Mouse (Mus musculus): ENCODE measurements around the gene Glis2.

The Glis2 gene

DNA sequence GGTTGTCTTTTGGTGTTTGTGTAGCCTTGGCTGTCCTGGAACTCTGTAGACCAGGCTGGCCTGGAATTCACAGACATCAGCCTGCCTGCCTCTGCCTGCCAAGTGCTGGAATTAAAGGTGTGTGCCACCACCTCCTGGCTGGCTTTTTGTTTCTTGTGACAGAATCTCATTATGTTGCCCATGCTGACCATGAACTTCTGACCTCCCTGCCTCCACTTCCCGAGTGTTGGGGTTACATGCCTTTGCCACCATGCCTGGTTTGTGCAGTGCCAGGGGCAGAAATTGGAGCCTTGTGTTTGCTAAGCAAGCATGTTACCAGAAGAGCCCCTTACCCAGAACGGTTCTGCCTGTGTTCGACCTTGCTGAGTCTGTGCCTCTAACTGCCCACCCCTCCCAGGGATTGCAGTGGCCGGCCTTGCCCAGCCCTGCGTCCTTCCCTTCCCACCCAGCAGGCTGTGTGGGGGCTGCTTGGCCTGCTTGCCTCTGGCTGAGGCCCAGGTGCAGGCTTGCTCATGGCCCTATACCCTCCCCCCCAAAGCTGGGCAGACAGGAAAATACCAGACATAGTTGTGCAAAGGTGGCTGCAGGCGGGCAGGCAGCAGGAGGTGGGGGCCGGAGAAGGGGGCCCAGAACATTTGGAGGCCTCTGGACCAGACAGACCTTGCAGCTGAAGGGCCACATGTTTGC, 8.4 kb downstream of the Glis2 start:
- DNase-seq (ENCODE audit: extremely low spot score, low spot score): no peak

DNA sequence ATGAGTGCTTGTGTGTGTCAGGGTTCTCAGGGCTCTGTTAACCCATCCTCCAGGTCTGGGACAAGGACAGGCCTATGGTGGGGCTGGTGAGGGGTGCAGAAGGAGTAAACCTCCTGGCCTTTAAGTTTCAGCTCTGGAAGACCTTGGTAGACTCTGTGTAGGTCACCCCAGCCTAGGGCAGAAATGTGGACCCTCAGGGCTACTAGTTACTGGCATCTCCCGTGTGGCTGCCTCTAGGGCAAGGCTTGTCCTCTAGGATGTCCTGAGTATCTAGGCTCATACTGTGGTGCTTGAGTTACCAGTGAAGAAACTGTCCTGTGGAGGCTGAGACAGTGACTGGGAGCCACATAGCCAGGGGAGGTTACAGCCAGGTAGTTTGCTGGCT, 8.9 kb downstream of the Glis2 start:
- no peak for DNase-seq (ENCODE audit: extremely low spot score, low spot score)

GRCm38 (mm10) chr16:4604293-4604837, 9.9 kb downstream of the Glis2 start:
- no peak for DNase-seq (ENCODE audit: extremely low spot score, low spot score)

DNA sequence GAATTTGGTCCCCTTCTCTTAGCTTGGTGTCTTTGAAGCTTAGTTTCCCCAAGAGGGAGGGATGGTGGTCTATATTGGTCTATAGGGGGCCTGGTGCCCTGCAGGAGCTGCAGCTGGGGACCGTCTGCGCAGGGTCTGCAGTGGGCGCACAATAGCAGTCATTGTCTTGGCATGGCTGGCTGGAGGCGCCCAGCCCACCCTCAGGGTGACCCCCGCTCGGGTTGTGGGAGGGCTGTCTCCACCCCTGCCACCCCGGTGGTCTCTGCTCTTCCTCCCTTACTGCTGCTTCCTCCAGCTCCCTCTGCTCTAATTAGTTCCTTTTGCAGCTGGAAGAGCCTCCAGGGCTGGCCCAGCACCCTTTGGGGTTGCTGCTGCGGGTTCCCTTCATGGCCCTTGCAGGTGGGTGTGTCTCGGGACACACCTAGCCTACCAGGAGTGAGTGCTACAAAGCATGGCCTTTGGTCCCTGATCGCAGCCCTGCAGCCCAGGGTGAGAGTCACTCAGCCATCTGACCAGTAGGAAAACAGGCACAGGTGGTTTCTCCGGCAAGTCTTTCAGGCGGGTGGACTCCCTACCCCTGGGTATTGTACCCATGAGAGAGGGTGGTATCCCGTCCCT, 11.1 kb downstream of the Glis2 start:
- DNase-seq (ENCODE audit: extremely low spot score, low spot score): no peak

DNA sequence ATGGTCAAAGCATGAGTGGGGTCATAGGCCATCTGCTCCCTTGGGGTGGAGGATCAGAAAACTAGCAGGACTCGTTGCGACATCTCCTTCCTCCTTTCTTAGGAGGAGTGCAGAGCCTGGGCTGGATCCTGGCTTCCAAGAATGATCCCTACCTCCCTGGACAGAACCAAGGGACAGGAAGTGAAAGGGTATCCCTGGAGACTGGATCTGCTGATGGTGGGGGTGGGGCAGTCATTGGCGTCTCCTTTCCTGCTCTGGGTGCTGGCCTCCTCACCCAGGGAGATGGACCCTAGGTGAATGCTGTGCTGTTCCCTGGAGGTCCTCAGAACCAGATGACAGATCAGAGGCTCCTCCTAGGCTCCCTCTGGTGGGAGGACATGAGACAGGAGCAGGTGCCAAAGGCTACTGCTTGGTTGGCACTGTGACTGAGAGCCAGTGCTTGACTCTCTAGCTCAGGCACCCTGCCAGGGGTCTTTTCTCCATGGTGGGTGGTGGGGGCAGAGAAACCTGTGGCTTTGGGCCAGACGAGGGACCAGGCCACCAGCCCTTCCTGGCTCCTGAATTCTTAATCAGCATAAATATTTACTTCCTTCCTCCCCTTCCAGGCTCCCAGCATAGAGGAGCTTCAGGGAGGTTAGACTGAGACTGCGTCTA, 12.0 kb downstream of the Glis2 start:
- DNase-seq (ENCODE audit: extremely low spot score, low spot score): no peak

GRCm38 (mm10) chr16:4607818-4608531, 13.5 kb downstream of the Glis2 start:
- DNase-seq (ENCODE audit: extremely low spot score, low spot score): peak; percentile 82

DNA sequence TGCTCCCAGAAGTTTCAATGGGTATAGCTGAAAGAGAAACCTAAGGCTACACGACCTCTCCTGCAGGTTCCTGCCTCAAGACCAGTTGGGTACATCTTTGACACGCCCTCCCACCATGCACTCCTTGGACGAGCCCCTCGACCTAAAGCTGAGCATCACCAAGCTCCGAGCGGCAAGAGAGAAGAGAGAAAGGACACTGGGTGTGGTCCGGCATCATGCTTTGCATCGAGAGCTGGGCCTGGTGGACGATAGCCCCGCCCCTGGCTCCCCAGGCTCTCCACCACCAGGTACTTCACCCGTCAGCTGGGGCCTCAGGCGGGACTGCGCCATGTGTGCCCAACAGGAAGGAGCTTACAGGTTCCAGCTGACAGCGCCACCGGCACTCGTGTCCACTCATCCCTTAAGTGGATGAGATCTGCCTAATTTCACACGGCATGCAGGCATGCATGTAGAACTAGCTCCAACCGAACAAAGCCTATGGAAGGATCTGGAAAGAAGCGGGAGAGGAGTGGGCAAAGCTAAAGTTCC, 14.1 kb downstream of the Glis2 start:
- no peak for DNase-seq (ENCODE audit: extremely low spot score, low spot score)

- DNase-seq (ENCODE audit: extremely low spot score, low spot score): no peak
Observed at GRCm38 (mm10) chr16:4611193-4611592, 16.7 kb downstream of the Glis2 start.

DNA sequence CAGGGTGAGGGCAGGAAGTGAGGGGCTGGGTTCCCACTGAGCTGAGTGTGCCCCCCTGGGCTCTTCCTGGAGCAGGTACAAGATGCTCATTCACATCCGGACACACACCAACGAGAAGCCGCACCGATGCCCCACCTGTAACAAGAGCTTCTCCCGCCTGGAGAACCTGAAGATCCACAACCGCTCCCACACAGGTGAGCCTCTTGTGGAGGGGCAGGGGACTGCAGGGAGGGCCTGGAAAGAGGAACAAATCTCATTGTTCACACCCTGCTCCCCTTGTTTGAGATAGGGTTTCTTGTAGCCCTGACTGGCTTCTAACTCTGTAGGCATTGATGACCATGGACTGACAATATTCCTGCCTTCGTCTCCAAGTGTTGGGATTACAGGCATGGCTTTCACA, 17.2 kb downstream of the Glis2 start:
- no peak for DNase-seq (ENCODE audit: extremely low spot score, low spot score)

DNA sequence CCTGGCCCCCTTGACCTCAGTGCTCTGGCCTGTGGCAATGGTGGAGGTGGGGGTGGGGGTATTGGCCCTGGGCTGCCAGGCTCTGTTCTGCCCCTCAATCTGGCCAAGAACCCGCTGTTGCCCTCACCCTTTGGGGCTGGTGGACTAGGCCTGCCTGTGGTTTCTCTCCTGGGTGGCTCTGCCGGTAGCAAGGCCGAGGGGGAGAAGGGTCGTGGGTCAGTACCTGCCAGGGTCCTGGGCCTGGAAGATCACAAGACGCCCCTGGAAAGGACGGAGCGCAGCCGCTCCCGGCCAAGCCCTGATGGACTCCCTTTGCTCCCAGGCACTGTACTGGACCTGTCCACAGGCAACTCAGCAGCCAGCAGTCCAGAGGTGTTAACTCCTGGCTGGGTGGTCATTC, 19.2 kb downstream of the Glis2 start:
- no peak for DNase-seq (ENCODE audit: extremely low spot score, low spot score)

- DNase-seq (ENCODE audit: extremely low spot score, low spot score): no peak
Observed at GRCm38 (mm10) chr16:4614639-4615038, 20.1 kb downstream of the Glis2 start.

DNA sequence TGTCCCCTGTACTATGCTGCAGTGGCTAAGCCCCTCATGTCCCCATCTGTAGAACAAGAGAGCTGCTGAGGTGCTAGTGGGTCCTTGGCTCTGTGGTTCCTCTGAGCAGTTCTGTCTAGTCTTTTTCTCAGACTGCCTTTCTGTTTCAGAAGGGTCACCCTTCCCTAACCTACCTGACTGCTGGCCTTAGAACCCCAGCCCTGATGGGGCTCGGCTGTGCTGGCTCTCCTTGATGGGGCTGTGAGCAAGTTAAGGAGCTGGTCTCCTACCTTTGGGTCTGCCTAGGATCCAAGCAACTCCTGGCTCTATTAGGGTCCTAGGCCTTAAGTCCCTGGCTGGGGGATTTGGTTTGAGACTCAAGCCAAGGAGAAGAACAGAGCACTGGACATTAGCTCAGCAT, 20.8 kb downstream of the Glis2 start:
- no peak for DNase-seq (ENCODE audit: extremely low spot score, low spot score)

DNA sequence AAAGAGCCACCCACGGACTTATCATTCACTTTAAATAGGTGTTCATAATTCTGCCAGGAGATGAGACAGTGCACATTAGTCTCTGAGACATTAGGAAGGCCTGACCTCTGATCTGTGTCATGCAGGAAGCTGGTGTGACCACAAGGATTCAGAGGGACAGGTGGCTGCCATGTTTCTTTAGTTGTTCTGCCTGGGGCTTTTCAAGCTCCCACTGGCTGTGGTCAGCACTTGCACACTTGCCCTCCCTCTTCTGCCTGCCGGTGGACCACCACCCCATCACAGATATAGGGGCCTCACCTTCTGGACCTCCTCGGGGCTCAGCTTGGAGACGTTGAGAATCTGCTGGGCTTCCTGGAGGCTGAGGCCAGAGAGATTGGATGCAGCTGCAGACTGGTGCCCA, 22.3 kb downstream of the Glis2 start:
- DNase-seq (ENCODE audit: extremely low spot score, low spot score): no peak

DNA sequence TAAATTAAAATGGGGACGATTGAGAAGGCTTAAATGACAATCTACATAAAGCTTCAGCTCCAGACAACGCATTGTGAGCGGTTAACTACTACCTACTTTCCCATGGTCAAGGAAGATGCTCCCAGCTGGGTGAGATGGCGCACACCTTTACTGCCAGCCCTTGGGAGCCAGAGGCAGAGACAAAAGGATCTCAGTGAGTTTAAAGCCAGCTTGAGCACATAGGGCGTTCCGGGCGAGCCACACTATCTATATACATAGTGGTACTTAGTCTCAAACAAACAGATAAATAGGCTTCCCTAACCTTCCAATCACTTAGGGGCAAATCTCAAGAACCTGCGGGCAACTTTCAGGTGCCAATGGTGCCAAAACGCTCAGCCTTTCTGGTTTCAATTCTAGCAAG, 29.6 kb downstream of the Glis2 start:
- DNase-seq (ENCODE audit: extremely low spot score, low spot score): no peak

DNA sequence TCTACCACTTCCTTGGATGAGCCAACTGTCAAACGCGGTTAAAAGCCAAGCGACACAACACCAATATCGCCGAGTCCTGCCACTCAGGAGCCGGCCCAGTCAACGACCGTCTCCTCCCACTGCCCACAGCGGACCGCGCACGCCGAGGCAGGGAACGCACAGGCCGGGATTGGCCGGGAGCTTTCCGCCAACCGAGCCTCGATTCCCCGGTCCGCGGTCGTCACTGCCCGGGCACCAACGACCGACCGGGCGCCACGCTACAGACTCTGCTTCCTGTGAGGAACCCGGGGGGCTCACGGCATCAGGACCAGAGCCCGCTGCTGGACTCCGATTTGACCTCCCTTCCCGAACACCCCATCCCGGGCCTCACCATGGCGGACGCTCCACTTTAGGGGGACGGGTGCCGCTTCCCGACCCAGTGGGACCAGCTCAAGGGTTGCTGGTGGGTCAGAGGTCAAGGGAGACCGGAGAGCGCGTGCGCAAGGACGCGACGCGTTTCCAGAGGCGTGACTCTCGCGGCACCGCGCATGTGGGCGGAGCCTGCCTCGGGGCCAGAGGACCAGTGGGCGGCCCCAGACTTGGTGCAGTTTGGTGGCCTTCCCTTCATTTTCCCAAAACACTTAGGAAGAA, 30.1 kb downstream of the Glis2 start, which contains the start of gene Pam16:
Gene Pam16, minus strand, starts transcription at position 508 of the 630 bp plus-strand sequence.
- DNase-seq (ENCODE audit: extremely low spot score, low spot score): peak; percentile 93

- no peak for DNase-seq (ENCODE audit: extremely low spot score, low spot score)
Observed at GRCm38 (mm10) chr16:4627105-4627504, 32.6 kb downstream of the Glis2 start.

DNA sequence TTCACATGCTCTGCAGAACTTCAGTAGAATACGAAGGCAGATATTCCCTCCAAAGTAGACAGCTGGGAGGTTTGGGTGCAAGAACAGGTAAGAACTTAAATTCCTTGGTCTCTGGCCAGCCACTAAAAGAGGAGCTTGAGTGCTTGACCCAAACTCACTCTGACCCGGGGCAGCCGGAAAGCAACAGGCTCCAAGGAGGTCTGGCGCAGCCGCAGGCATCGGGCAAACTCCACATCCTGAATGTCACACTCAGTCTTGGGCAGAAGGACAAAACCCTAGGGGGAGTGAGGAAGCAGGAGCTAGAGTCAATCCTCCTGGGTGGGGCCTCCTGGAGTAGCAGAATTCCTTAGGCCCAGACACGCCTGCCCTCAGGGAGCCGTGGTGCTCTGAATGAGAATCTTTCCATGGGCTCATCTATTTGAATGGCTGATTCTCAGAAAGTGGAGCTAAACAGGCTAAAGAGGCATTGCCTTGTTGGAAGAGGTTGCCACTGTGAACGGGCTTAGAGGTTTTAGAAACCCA, 34.4 kb downstream of the Glis2 start:
- no peak for DNase-seq (ENCODE audit: extremely low spot score, low spot score)

DNA sequence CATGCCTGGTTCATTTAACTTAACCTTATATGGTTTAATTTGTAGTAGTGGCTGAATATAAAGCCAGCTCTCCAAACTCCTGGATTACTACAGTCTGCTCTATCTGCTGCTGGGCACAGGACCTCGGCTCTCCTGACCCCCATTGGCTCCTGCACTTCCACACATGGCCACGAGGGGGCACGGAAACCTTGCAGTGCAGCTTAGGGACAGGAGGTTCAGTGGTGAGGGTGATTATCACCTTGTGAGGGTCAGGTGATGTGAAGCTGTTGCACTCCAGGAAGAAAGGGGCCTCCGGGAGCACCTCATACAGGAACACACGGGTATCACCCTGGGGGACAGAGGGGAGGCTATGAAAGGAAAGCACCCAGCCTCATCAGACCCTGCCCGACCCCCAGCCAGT, 35.4 kb downstream of the Glis2 start:
- DNase-seq (ENCODE audit: extremely low spot score, low spot score): peak; percentile 90

- peak; percentile 47 for DNase-seq (ENCODE audit: extremely low spot score, low spot score)
Observed at GRCm38 (mm10) chr16:4632050-4632449, 37.5 kb downstream of the Glis2 start.

DNA sequence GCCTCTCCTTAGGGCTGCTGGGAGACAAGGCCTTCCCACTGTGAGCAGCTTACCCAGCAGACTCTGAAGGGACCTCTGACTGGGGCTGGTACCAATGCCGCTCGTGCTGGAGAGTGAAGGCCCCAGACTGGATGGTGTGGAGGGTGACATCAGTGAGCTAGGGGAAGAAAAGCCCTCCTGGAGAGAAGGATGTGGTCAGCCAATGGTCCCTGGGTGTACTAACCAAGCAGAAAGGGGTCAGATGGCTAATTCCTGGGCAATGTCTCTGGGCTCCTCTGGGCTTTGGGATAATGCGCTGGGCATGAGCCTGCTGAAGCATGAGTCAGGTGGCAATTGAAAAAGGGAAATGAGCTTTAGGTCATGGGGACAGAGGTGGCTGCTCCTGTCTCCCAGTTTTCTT, 39.1 kb downstream of the Glis2 start:
- DNase-seq (ENCODE audit: extremely low spot score, low spot score): no peak

GRCm38 (mm10) chr16:4634681-4635080, 40.2 kb downstream of the Glis2 start:
- DNase-seq (ENCODE audit: extremely low spot score, low spot score): no peak
